Mouse (Mus musculus): ENCODE data around the gene Gm9044. TPM values are rescaled to one million over a fixed set of nuclear protein-coding genes. Genes with fewer than 3 reads are reported as not detected.

Gene Gm9044
- polyA plus RNA-seq, 1 experiment from 2014 or later: not detected

Other genes starting within 250 kb of the Gm9044 start
- gene Mdm1, start 190.6 kb downstream of the Gm9044 start, polyA plus RNA-seq (2016; fragmentation: Nextera tagmentation; extraction: Ambion mirVana): 53.8 and 56.2 TPM in 2 replicates
- 0.10 TPM in 1 of 2 replicates, not detected in the other for gene Il22, start 127.5 kb downstream of the Gm9044 start, polyA plus RNA-seq (2016; fragmentation: Nextera tagmentation; extraction: Ambion mirVana)
- gene Gm32717, start 91.6 kb downstream of the Gm9044 start, polyA plus RNA-seq (2016; fragmentation: Nextera tagmentation; extraction: Ambion mirVana): 0.11 TPM in 1 of 2 replicates, not detected in the other
- gene Gm32802, start 73.7 kb downstream of the Gm9044 start, polyA plus RNA-seq (2016; fragmentation: Nextera tagmentation; extraction: Ambion mirVana): 0.11 TPM in 1 of 2 replicates, not detected in the other
- not detected in 2 replicates for gene Iltifb, start 37.4 kb downstream of the Gm9044 start, polyA plus RNA-seq (2016; fragmentation: Nextera tagmentation; extraction: Ambion mirVana)
- not detected in 2 replicates for gene Gm9040, start 5.4 kb downstream of the Gm9044 start, polyA plus RNA-seq (2016; fragmentation: Nextera tagmentation; extraction: Ambion mirVana)
- 0.06 and 0.12 TPM in 2 replicates for gene Gm9045, start 5.4 kb upstream of the Gm9044 start, polyA plus RNA-seq (2016; fragmentation: Nextera tagmentation; extraction: Ambion mirVana)
- gene Gm9046, start 10.8 kb upstream of the Gm9044 start, polyA plus RNA-seq (2016; fragmentation: Nextera tagmentation; extraction: Ambion mirVana): not detected in 2 replicates
- not detected in 2 replicates for gene Gm9048, start 16.3 kb upstream of the Gm9044 start, polyA plus RNA-seq (2016; fragmentation: Nextera tagmentation; extraction: Ambion mirVana)
- gene Gm9049, start 21.7 kb upstream of the Gm9044 start, polyA plus RNA-seq (2016; fragmentation: Nextera tagmentation; extraction: Ambion mirVana): 0.06 and 0.12 TPM in 2 replicates
- gene Ifng, start 108.6 kb upstream of the Gm9044 start, polyA plus RNA-seq (2016; fragmentation: Nextera tagmentation; extraction: Ambion mirVana): not detected in 2 replicates

Data from midbrain, embryonic 10.5 days (tissue).